Mouse (Mus musculus) left cerebral cortex, postnatal 4 days (tissue): Measurements from ENCODE around the gene Fat2. TPM values are rescaled to one million over a fixed set of nuclear protein-coding genes. Genes with fewer than 3 reads are reported as not detected.

Experiments
- DNase-seq: peaks from one replicate; pipeline ENCODE4 v3.0.0-alpha.2; 2022
- intact Hi-C: fragments of 180-260 bp; cut with DNase I; formaldehyde crosslinking; loops from one replicate; pipeline ENCODE4 v1.15.1; 2025
- total RNA-seq, 2 experiments: library from RNA; stranded (reverse); gene quantifications; 2 replicates each; pipeline ENCODE4 v1.2.3; 2021

The Fat2 gene
- total RNA-seq, 2 experiments from 2014 or later, result 0.70 to 0.86 TPM

GRCm38 (mm10) chr11:55253391-55253790 lies 83.0 kb downstream of the Fat2 start:
- DNase-seq, result no peak
- intact Hi-C loops, result no loop called here

GRCm38 (mm10) chr11:55250527-55250926 lies 85.8 kb downstream of the Fat2 start:
- DNase-seq, result no peak
- intact Hi-C loops, result no loop called here

- intact Hi-C loops, result no loop called here
- peak; percentile 50 for DNase-seq
Measured at GRCm38 (mm10) chr11:55240556-55240955, 95.8 kb downstream of the Fat2 start.

DNA sequence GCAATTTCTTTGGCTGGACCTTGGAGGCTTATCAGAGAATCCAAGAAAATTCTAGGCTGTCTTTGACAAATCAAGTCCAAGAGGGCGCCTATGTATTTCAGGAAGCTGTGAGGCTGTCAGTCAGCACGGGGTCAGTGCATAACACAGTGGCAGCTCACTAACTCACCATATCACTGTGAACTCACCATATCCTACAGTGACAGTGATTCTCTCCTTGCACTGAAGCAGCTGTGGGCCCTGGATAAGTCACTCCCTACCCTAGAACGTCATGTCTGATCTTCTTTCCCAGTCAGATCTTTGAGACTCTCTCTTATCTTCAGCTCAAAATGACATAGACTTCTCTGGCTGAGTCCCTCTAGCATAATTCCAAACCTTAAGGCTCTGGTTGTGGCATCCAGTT lies 96.9 kb downstream of the Fat2 start:
- no peak for DNase-seq
- intact Hi-C loops, result no loop called here

DNA sequence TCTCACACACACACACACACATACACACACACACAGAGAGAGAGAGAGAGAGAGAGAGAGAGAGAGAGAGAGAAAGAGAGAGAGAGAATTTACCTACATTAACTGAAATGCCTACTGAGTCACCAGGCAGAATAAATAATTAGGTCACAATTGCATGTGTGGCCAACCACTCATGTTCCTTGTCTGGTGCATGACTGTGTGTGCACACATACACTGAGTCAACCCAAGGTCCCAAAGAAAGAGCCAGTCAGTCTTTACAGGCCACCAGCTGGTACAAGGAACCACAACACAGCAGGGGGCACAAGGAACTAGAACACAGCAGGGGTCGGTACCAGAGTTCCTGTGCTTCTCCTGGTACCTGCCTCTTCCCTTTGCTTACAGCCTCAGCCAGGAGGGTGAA lies 99.5 kb downstream of the Fat2 start:
- intact Hi-C loops, result no loop called here
- no peak for DNase-seq

DNA sequence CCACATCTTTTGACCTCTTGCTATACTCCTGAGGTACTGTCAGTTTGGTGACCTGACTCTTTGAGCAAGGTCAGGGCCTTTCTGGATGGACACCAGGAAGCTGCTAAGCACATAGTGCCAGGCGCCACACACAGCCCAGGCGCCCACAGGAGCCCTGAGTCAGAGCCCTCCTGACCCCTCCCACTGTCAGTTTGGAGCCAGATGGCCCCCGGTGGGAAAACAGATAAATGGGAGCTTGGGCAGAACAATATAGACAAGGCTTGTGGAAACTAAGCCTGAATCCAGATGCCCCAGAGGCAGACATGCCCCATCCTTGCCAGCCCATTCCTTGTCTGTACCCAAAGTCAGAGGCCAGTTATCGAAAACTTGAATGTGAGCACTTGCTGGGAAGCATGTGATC lies 101.6 kb downstream of the Fat2 start:
- no peak for DNase-seq
- intact Hi-C loops, result no loop called here

GRCm38 (mm10) chr11:55234288-55234687 lies 102.1 kb downstream of the Fat2 start:
- intact Hi-C loops, result no loop called here
- DNase-seq, result peak; percentile 46

DNA sequence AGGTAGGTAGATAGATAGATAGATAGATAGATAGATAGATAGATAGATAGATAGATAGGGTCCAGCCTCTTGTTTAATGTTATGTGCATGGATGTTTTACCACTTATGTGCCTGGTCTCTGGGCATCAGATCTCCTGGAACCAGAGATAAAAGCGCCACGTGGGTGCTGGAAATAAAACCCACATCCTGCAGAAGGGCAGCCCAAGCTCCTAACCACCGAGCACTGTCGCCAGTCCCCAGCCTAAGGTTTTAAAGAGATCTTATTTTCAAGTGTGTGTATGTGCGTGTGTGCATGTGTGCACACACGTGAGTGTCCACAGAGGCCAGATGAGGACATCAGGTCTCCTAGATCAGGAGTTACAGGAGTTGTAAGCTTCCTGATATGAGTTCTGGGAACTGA lies 105.3 kb downstream of the Fat2 start:
- intact Hi-C loops, result no loop called here
- DNase-seq, result no peak

- no peak for DNase-seq
- intact Hi-C loops, result no loop called here
Measured at GRCm38 (mm10) chr11:55221306-55221705, 115.1 kb downstream of the Fat2 start.

- DNase-seq, result no peak
- intact Hi-C loops, result no loop called here
Measured at GRCm38 (mm10) chr11:55218473-55218872, 117.9 kb downstream of the Fat2 start.

- no peak for DNase-seq
- intact Hi-C loops, result no loop called here
Measured at GRCm38 (mm10) chr11:55217880-55218279, 118.5 kb downstream of the Fat2 start.

GRCm38 (mm10) chr11:55217418-55217817 lies 118.9 kb downstream of the Fat2 start:
- intact Hi-C loops, result no loop called here
- no peak for DNase-seq

GRCm38 (mm10) chr11:55216830-55217229 lies 119.5 kb downstream of the Fat2 start:
- intact Hi-C loops, result no loop called here
- DNase-seq, result no peak

GRCm38 (mm10) chr11:55216061-55216460 lies 120.3 kb downstream of the Fat2 start:
- no peak for DNase-seq
- intact Hi-C loops, result no loop called here

DNA sequence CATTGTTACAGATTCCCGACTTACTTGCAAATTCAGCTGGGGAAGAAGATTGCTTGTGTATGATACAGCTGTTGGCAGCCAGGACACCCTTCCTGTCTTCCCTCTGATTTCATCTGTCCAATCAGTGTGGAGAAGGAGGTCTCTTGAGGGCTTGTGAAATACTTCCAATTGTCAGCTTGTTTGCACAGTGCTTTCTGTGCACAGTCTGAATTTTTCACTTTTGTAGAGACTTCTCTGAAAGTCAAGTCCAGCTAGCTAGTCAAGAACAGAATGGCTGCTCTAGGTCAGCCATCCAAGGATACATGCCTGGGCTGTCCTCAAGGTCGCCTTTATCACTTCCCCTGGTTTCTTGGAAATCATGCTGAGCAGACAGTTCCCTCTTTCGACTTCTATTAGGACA lies 121.4 kb downstream of the Fat2 start:
- intact Hi-C loops, result no loop called here
- DNase-seq, result no peak

DNA sequence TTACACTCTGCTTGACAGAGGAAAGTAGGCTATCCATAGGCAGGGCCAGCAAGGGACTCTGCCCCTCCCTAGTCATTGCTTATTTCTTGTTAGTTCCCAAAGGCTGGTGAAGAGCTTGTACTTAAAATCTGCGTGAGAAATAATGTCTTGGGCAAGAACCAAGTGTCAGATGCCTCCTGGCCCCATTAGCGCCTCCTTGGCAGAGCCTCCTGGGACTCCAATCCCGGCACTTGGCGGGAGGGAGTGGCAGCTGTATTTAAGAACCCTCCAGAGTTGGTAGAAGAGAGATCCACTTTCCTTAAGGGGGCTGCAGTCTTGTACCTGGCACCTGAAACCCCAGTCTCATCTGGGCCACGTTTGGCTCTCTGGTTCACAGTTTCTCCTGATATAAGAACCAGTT lies 122.2 kb downstream of the Fat2 start:
- intact Hi-C loops, result no loop called here
- DNase-seq, result no peak

- no peak for DNase-seq
- intact Hi-C loops, result no loop called here
Measured at GRCm38 (mm10) chr11:55213518-55213917, 122.8 kb downstream of the Fat2 start.

- intact Hi-C loops, result loop anchor here (10.0 kb wide), 1 partner anchor 235 kb away; no protein-coding TSS in a partner anchor
- no peak for DNase-seq
Measured at GRCm38 (mm10) chr11:55209626-55210353, 126.6 kb downstream of the Fat2 start.

GRCm38 (mm10) chr11:55209032-55209431 lies 127.3 kb downstream of the Fat2 start:
- intact Hi-C loops, result loop anchor here (10.0 kb wide), 1 partner anchor 236 kb away; no protein-coding TSS in a partner anchor
- no peak for DNase-seq

DNA sequence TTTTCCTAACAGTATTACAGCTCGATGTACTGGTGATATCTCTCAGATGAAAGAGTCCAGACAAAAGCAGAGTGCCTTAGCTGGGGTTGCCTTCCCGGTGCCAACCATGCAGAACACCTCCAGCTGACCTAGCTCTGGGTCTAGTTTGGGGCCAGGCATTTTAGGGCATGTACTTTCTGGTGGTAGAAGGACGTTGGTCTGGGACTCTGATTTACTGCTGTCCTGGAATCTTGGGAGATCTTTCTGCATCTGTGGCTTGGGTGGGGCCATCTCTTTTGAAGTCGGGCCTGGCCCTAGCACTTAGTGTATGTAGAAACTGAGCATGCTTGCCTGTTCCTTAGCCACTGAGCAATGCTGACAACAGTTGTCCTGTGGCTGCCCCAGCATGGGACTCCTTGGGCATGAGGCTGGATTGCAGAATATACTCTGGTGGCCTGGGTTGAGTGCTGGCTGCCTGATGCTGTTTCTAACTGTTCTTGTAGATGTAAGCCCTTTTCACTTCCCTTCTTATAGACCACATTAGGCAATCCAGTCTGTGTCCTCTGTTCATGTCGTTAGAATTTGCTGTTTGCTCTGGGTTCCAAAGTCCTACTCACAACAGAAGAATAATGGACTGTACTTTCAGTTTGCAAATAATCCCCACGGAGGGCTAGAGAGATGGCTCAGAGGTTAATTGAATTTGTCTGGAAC lies 128.2 kb downstream of the Fat2 start:
- intact Hi-C loops, result loop anchor here (10.0 kb wide), 1 partner anchor 237 kb away; no protein-coding TSS in a partner anchor
- no peak for DNase-seq

GRCm38 (mm10) chr11:55204602-55205001 lies 131.8 kb downstream of the Fat2 start:
- intact Hi-C loops, result loop anchor here (2.0 to 10.0 kb wide), 2 partner anchors 182 to 240 kb away; no protein-coding TSS in a partner anchor
- peak; percentile 17 for DNase-seq

- DNase-seq, result peak; percentile 99
- intact Hi-C loops, result loop anchor here (2.0 to 10.0 kb wide), 2 partner anchors 183 to 241 kb away; no protein-coding TSS in a partner anchor
Measured at GRCm38 (mm10) chr11:55204159-55204596, 132.2 kb downstream of the Fat2 start, which contains the start of gene Slc36a1. Gene Slc36a1, plus strand, starts transcription at chr11:55204350.
